Mouse (Mus musculus): ENCODE results near the gene Aasdh.

DNA sequence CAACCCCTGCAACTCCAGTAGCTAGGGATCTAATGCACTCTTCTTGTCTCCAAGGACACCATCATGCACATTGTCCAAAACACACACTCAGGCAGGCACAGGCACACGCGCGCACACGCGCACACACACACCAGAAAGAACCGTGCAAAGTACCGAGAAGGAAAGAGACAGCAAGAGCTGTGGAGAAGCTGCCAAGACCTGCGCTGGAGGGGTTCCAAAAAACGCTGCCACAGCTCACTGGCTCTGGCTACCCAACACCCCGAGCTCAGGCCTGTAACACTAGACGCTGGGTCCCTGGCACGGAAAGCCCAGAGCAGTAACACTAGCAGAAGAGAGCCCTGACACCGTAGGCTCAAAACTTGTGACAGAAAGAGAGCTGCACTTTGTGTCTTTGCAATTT, 18.1 kb upstream of the Aasdh start:
- TF ChIP-seq CTCF (conservative IDR thresholded peaks at IDR 0.05; ENCODE audit: insufficient read depth, insufficient read length, low read depth, low read length) (no peak), POLR2A (IDR thresholded peaks at IDR 0.05; ENCODE audit: low read depth, low read length) (no peak)

Measured in kidney, adult 2 months (tissue).